Mouse (Mus musculus): ENCODE data around the gene Gm20518. TPM values are rescaled to one million over a fixed set of nuclear protein-coding genes. Genes with fewer than 3 reads are reported as not detected.

Gm20518 gene
- polyA plus RNA-seq, 1 experiment, result 0.26 TPM

GRCm38 (mm10) chr16:17898462-17898861 is 7.0 kb upstream of the Gm20518 start, which contains the start of the genes Dgcr2 and Tssk2:
Dgcr2 (minus strand) TSS chr16:17898562.
Tssk2 (plus strand) TSS chr16:17898637.
- TF ChIP-seq POLR2A (IDR thresholded peaks at IDR 0.05; ENCODE audit: low read depth, low read length), result no peak
- TF ChIP-seq CTCF (IDR thresholded peaks at IDR 0.05; ENCODE audit: borderline replicate concordance, insufficient read depth, low read length), result no peak
- no peak within 1 kb of the TSS for H3K4me3 ChIP-seq (ENCODE audit: insufficient read depth, low read length)

GRCm38 (mm10) chr16:17896091-17896490 is 4.6 kb upstream of the Gm20518 start:
- Histone ChIP-seq H3K27ac (ENCODE audit: insufficient read depth, low read length) (no peak overlapping the region), H3K4me1 (ENCODE audit: control insufficient read depth, insufficient read depth, low read length) (no peaks in the 10 kb centered on the region), H3K4me3 (ENCODE audit: insufficient read depth, low read length) (no peak overlapping the region)
- TF ChIP-seq CTCF (IDR thresholded peaks at IDR 0.05; ENCODE audit: borderline replicate concordance, insufficient read depth, low read length), result no peak
- no peak for TF ChIP-seq POLR2A (IDR thresholded peaks at IDR 0.05; ENCODE audit: low read depth, low read length)

More at GRCm38 (mm10) chr16:17898462-17898861, 7.0 kb upstream of the Gm20518 start, which contains the start of the genes Dgcr2 and Tssk2:
- Histone ChIP-seq H3K27ac (ENCODE audit: insufficient read depth, low read length) (no peak within 1 kb of the TSS), H3K4me1 (ENCODE audit: control insufficient read depth, insufficient read depth, low read length) (no peaks in the 10 kb centered on the region)

- H3K4me3 ChIP-seq (ENCODE audit: insufficient read depth, low read length), result no peak within 1 kb of the TSS
- no peak within 1 kb of the TSS for H3K27ac ChIP-seq (ENCODE audit: insufficient read depth, low read length)
- TF ChIP-seq POLR2A (IDR thresholded peaks at IDR 0.05; ENCODE audit: low read depth, low read length) (no peak), CTCF (IDR thresholded peaks at IDR 0.05; ENCODE audit: borderline replicate concordance, insufficient read depth, low read length) (no peak)
- no peaks in the 10 kb centered on the region; the same call in 1 of the 2 replicates for H3K4me1 ChIP-seq (ENCODE audit: control insufficient read depth, insufficient read depth, low read length)
Measured at GRCm38 (mm10) chr16:17893923-17894322, 2.5 kb upstream of the Gm20518 start, which contains the start of gene Tssk1. Tssk1 (plus strand) TSS chr16:17894223.

- no peak overlapping the region for H3K27ac ChIP-seq (ENCODE audit: insufficient read depth, low read length)
- no peak overlapping the region for H3K4me3 ChIP-seq (ENCODE audit: insufficient read depth, low read length)
- no peak for TF ChIP-seq POLR2A (IDR thresholded peaks at IDR 0.05; ENCODE audit: low read depth, low read length)
- TF ChIP-seq CTCF (IDR thresholded peaks at IDR 0.05; ENCODE audit: borderline replicate concordance, insufficient read depth, low read length), result no peak
- H3K4me1 ChIP-seq (ENCODE audit: control insufficient read depth, insufficient read depth, low read length), result no peaks in the 10 kb centered on the region; the same call in 1 of the 2 replicates
Measured at GRCm38 (mm10) chr16:17892606-17893005, 1.1 kb upstream of the Gm20518 start.

- no peaks in the 10 kb centered on the region; the same call in 1 of the 2 replicates for H3K4me1 ChIP-seq (ENCODE audit: control insufficient read depth, insufficient read depth, low read length)
- peak overlapping the region; percentile 57; the same call in 1 of the 2 replicates for H3K27ac ChIP-seq (ENCODE audit: insufficient read depth, low read length)
- H3K4me3 ChIP-seq (ENCODE audit: insufficient read depth, low read length), result peak overlapping the region; percentile 81
- TF ChIP-seq CTCF (IDR thresholded peaks at IDR 0.05; ENCODE audit: borderline replicate concordance, insufficient read depth, low read length), result no peak
- peak; percentile 51; the same call in 1 of the 2 replicates for TF ChIP-seq POLR2A (IDR thresholded peaks at IDR 0.05; ENCODE audit: low read depth, low read length)
Measured at GRCm38 (mm10) chr16:17890917-17891566, 429 bp downstream of the Gm20518 start.

DNA sequence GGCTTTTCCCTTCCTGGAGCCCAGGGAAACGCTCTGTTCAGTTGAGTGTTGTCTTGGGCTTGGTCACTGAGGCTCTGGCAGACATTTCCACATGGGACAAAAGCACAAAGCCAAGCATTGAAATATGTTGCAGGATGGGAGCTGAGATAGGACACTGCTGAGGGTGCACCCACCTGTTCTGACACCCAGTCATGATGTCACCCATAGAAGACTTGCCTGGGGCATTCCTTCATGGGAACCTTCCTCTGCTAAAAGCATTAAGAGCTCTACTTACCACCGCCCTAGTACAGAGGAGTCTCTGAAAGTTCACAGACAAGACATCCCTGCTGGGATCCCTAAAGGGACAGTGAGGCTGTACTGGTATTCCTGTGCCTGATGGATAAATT is 1.1 kb downstream of the Gm20518 start:
- Histone ChIP-seq H3K4me1 (ENCODE audit: control insufficient read depth, insufficient read depth, low read length) (no peaks in the 10 kb centered on the region; the same call in 1 of the 2 replicates), H3K27ac (ENCODE audit: insufficient read depth, low read length) (no peak overlapping the region), H3K4me3 (ENCODE audit: insufficient read depth, low read length) (peak overlapping the region; percentile 81)
- TF ChIP-seq CTCF (IDR thresholded peaks at IDR 0.05; ENCODE audit: borderline replicate concordance, insufficient read depth, low read length), result no peak
- no peak for TF ChIP-seq POLR2A (IDR thresholded peaks at IDR 0.05; ENCODE audit: low read depth, low read length)

- H3K4me3 ChIP-seq (ENCODE audit: insufficient read depth, low read length), result 0 out of 2 replicates have a peak overlapping the region, but pooled peaks have one; percentile 81
- TF ChIP-seq POLR2A (IDR thresholded peaks at IDR 0.05; ENCODE audit: low read depth, low read length) (no peak), CTCF (IDR thresholded peaks at IDR 0.05; ENCODE audit: borderline replicate concordance, insufficient read depth, low read length) (no peak)
- no peak overlapping the region for H3K27ac ChIP-seq (ENCODE audit: insufficient read depth, low read length)
- H3K4me1 ChIP-seq (ENCODE audit: control insufficient read depth, insufficient read depth, low read length), result no peaks in the 10 kb centered on the region; the same call in 1 of the 2 replicates
Measured at GRCm38 (mm10) chr16:17889689-17890341, 1.7 kb downstream of the Gm20518 start.

DNA sequence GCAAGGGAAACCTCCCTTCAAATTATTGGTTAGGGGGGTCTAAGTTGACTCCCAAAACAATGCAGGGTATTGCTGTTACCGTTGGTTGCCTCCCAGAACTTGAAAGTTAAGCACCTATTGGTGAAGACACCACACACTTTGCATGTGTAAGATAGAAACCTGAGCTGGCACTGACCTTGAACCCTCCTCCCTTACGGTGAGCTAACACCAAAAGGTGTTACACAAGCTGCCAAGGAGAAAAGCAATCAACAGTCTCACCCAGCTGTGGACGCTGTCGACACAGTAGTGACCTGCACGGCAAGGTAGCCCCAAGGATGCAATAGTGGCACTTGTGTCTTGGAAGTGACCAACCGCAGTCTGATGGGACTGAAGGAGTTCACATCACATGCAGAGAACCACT is 7.4 kb downstream of the Gm20518 start:
- Histone ChIP-seq H3K4me1 (ENCODE audit: control insufficient read depth, insufficient read depth, low read length) (no peaks in the 10 kb centered on the region), H3K4me3 (ENCODE audit: insufficient read depth, low read length) (no peak overlapping the region), H3K27ac (ENCODE audit: insufficient read depth, low read length) (no peak overlapping the region)
- TF ChIP-seq CTCF (IDR thresholded peaks at IDR 0.05; ENCODE audit: borderline replicate concordance, insufficient read depth, low read length) (no peak), POLR2A (IDR thresholded peaks at IDR 0.05; ENCODE audit: low read depth, low read length) (no peak)

- Histone ChIP-seq H3K4me1 (ENCODE audit: control insufficient read depth, insufficient read depth, low read length) (no peaks in the 10 kb centered on the region), H3K4me3 (ENCODE audit: insufficient read depth, low read length) (no peak overlapping the region), H3K27ac (ENCODE audit: insufficient read depth, low read length) (no peak overlapping the region)
- TF ChIP-seq POLR2A (IDR thresholded peaks at IDR 0.05; ENCODE audit: low read depth, low read length) (no peak), CTCF (IDR thresholded peaks at IDR 0.05; ENCODE audit: borderline replicate concordance, insufficient read depth, low read length) (no peak)
Measured at GRCm38 (mm10) chr16:17882196-17882595, 9.3 kb downstream of the Gm20518 start.

GRCm38 (mm10) chr16:17879571-17879970 is 11.9 kb downstream of the Gm20518 start:
- H3K4me1 ChIP-seq (ENCODE audit: control insufficient read depth, insufficient read depth, low read length), result no peaks in the 10 kb centered on the region; the same call in none of the 2 replicates
- H3K4me3 ChIP-seq (ENCODE audit: insufficient read depth, low read length), result no peak overlapping the region
- no peak overlapping the region for H3K27ac ChIP-seq (ENCODE audit: insufficient read depth, low read length)
- TF ChIP-seq POLR2A (IDR thresholded peaks at IDR 0.05; ENCODE audit: low read depth, low read length) (no peak), CTCF (IDR thresholded peaks at IDR 0.05; ENCODE audit: borderline replicate concordance, insufficient read depth, low read length) (no peak)

Data from embryonic fibroblast, embryonic 13.5 days (primary cell).